Mouse (Mus musculus) embryo, embryonic 10 days (tissue): ENCODE measurements at regions not wholly inside any gene's neighbourhood (a gene's known extent, or its start where the extent isn't known, plus 50 kb on each side); places are given as distances from the start of the nearest gene placed in this dataset.

Experiments used
- DNase-seq: peaks from one replicate; pipeline ENCODE4 v3.0.0-alpha.2; 2015; ENCODE audit warnings: low spot score

DNA sequence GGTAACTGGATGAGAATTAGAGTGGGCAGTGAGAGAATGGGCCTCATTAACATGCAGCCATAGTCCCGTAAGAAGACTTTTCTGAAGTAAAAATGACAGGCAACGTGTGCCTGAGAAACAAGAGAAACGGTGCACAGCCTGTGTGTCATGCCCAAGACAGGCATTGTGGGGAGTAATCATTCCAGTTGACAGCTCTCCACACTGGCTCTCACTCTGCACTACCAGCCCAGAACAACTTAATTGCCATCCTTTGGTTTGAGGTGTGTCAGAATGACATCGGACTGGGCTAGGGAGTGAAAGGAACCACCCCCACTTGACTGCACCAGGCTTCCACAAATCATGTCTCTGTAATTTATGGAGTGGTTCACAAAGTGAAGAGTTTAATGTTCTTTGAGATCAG lies 1104.9 kb downstream of the Pcdh7 start:
- DNase-seq = no peak

DNA sequence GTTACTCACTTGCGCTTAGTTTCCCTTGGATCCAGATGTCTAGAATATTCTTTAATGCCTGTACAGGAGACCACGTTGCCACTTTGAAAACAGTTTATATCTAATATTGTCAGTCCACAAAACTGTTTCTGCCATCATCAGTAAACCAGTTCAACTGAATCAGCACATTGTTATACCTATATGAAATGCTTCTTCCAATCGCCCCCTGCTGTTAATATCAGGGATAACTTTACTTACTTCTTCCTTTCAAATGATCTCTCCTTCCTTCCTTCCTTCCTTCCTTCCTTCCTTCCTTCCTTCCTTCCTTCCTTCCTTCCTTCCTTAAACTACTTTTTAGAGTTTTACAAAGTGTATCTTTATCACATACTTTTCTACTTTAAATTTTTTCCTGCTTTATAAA lies 1108.2 kb downstream of the Pcdh7 start:
- peak; percentile 33 for DNase-seq

DNA sequence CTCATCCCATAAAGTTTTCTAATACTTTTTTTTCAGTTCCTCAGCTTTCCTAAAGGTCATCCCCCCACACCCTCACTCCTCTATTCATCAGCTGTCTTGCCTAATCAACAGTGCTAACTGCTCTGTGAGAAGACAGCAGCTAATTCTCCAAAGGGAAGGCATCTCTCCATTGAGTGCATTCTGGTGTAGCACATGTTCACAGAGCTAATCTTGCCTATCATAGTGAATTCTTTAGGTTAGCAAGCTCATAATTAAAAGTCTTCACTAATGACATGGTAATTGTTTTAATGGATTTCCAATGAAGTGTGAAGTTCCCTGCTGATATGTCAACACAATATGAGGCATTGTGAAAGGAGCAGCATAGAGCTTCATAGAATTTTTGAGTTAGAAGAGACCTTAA lies 1129.2 kb downstream of the Pcdh7 start:
- peak; percentile 8 for DNase-seq

DNA sequence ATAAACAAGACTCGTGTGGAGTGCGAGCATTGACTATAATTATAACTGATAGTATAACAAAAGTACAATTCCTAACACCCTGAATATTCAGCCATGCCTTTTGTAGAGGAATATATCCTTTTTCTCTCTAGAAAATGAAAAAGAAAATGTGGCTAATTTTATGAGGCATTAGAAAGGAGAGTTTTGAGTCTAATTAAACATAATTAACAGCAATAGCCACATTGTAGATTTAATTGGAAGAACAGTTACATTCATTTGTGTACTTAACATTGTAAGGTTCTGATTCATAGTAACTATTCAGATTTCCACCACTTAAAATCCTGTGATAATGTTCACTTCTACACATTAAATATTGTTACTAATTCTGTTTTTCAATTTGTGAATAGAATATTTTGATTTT lies 1140.2 kb downstream of the Pcdh7 start:
- no peak for DNase-seq

DNA sequence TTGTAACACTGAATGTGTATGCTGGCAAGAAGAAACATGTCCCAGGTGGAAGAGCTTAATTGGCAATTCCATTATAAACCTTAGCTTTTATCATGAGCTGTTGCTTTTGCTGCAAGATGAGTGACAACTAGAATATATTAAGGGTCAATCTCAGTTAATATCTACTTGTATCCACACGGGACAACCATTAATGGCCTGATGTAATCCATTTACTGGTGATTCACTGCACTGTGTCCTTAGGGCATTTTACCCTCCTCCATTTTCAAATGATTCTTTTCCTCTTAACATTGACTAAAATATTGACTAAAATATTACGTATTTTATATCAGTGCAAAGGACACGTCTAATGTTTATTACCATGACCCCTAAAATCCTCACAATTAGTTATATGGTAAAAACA lies 1175.7 kb downstream of the Pcdh7 start:
- no peak for DNase-seq

DNA sequence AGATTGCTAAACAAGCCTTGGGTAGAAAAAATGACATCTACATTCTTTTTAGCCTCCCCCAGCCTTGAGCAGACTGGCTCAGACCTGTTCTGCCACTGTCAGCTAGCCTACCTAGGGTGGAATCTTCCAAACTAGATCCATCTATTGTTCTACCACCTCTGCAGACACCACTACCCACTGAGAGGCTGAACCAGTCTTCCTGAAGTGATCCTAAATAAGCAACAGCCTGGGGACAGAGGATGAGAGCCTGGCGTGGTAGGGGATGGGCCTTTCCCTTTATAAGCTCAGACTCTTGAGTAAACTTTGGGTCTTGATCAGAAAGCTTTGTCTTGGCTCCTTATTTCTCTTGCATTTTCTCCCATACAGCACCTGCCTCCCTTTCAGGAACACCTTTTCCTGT lies 1223.7 kb downstream of the Pcdh7 start:
- no peak for DNase-seq

DNA sequence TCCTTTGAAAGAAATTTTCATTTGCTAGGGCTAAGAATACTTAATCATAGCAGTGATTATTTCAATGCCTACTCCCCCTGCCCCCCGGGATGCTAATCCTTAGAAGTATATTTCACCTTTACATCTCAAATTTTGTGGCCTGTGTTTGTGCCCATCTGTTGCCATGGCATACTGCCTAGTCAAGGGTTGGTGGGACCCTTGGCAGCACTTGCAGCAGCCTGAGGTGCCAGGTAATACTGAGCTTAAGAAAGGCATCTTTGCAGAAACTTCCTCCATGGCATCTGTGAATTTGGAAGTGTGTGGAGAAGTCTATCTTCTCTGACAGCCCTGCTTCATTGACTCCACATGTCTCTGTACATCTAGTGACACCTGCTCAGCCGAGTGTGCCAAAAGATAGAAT lies 1257.5 kb downstream of the Pcdh7 start:
- DNase-seq = no peak

DNA sequence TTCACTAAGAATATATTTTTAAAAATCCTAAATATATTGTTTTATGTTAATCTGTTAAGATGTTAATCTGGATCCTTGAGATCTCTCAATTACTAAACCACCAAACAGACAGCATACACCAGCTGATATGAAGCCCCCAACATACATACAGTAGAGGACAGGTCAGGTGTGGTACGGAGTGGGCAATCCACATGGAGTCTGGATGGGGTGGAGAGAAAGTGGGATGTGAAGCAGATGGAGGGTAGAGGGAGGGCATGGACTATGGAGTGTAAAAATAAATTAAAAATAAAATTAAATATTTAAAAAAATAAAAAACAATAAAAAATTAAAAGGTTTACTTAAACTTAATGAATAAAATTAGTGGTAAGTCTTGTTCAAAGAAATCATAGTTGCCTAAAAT lies 1270.0 kb downstream of the Pcdh7 start:
- no peak for DNase-seq
